Mouse (Mus musculus) midbrain, embryonic 14.5 days (tissue): Measurements from ENCODE around the gene Ptger1. TPM values are rescaled to one million over a fixed set of nuclear protein-coding genes. Genes with fewer than 3 reads are reported as not detected.
A peak's percentile ranks its signal among the peaks of the same experiment; 100 is the strongest.

Source experiments
- ATAC-seq: fragments of 200-750 bp; cut with Nextera tagmentation; 2 replicates; pipeline ENCODE4 v1.8.0; 2017; ENCODE audit warnings: moderate number of reproducible peaks, moderate library complexity; ENCODE audit not compliant: low FRiP score, low TSS enrichment
- DNase-seq: peaks from one replicate; pipeline ENCODE4 v3.0.0-alpha.2; 2015
- H3K27ac ChIP-seq: fragments of 300-500 bp; sonication (generic); replicated peaks from 2 replicates; pipeline ENCODE4 v1.5.1; 2014; ENCODE audit warnings: mild to moderate bottlenecking, low read depth, low read length, moderate library complexity
- H3K27me3 ChIP-seq: fragments of 300-500 bp; sonication (generic); 2 replicates; pipeline ENCODE4 v1.6.1; 2014; ENCODE audit warnings: low read length, control low read depth, mixed read lengths; ENCODE audit not compliant: control insufficient read depth, insufficient read depth
- H3K36me3 ChIP-seq: fragments of 300-500 bp; sonication (generic); 2 replicates; pipeline ENCODE4 v1.6.1; 2014; ENCODE audit warnings: low read length, control low read depth; ENCODE audit not compliant: control insufficient read depth, insufficient read depth
- H3K4me1 ChIP-seq: fragments of 300-500 bp; sonication (generic); 2 replicates; pipeline ENCODE4 v1.6.1; 2014; ENCODE audit warnings: mild to moderate bottlenecking, antibody characterized with exemption, low read length, control low read depth; ENCODE audit not compliant: control insufficient read depth, insufficient read depth
- H3K4me2 ChIP-seq: fragments of 300-500 bp; sonication (generic); 2 replicates; pipeline ENCODE4 v1.6.1; 2014; ENCODE audit warnings: mild to moderate bottlenecking, low read length, moderate library complexity
- H3K4me3 ChIP-seq: fragments of 300-500 bp; sonication (generic); replicated peaks from 2 replicates; pipeline ENCODE4 v1.5.1; 2014; ENCODE audit warnings: low read depth, low read length
- H3K9ac ChIP-seq: fragments of 300-500 bp; sonication (generic); replicated peaks from 2 replicates; pipeline ENCODE4 v1.6.1; 2014; ENCODE audit warnings: mild to moderate bottlenecking, low read length, moderate library complexity
- H3K9me3 ChIP-seq: fragments of 300-500 bp; sonication (generic); 2 replicates; pipeline ENCODE4 v1.6.1; 2016; ENCODE audit warnings: low read length, control low read depth, mixed read lengths; ENCODE audit not compliant: control insufficient read depth
- WGBS: fragments of 180-500 bp; shearing (Covaris S2); extraction: QIAGEN DNeasy Blood & Tissue Kit; methylation state at CpG from one replicate; pipeline ENCODE4 v1.1.7; 2014; 5-methylcytosine and 5-hydroxymethylcytosine counted together
- polyA plus RNA-seq: library from polyadenylated mRNA; unstranded; fragments of >200 nt; fragmentation: Nextera tagmentation; extraction: Ambion mirVana; gene quantifications from 2 replicates; pipeline ENCODE4 v1.2.1, GENCODE M21; 2014

The Ptger1 gene
- polyA plus RNA-seq, result 0.72 and 1.3 TPM in 2 replicates

GRCm38 (mm10) chr8:83665969-83666865, at the start of gene Ptger1:
TSS of gene Ptger1 (plus strand) at chr8:83666678.
- no peaks in the 10 kb centered on the region for H3K9me3 ChIP-seq
- peaks cover 29% of the 10 kb centered on the region for H3K4me1 ChIP-seq
- no peak within 1 kb of the TSS for H3K4me3 ChIP-seq
- H3K9ac ChIP-seq, result no peak within 1 kb of the TSS; the same call in 1 of the 2 replicates
- no peaks in the 10 kb centered on the region for H3K27me3 ChIP-seq
- ATAC-seq (no peak), DNase-seq (peak; percentile 23)
- H3K4me2 ChIP-seq, result no peak within 1 kb of the TSS
- H3K36me3 ChIP-seq, result peaks cover 31% of the 10 kb centered on the region
- 39% methylated on average over 14 of the region's 14 CpGs for WGBS
- H3K27ac ChIP-seq, result no peak within 1 kb of the TSS

DNA sequence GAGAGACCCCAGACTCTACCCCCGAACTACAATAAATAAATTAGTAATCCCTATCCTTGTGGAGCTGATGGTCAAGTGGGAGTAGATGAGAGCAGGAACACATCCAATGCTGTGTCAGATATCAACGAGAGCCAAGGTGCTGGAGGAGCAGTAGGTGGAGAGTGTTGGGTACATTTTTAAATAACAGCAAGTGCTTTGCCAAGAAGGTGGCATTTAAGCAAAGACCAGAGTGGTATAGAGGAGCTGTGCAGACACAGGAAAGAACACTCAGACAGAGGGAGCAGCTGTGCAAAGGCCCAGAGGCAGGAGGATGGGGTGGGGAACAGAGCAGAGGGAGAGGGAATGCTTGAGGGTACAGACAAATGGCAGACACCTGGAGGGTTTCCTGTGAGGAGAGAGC, 49.4 kb upstream of the Ptger1 start:
- DNase-seq, result no peak

GRCm38 (mm10) chr8:83618566-83618965, 47.9 kb upstream of the Ptger1 start:
- Histone ChIP-seq H3K4me3 (no peak overlapping the region), H3K9me3 (no peaks in the 10 kb centered on the region), H3K4me1 (no peaks in the 10 kb centered on the region), H3K4me2 (no peak overlapping the region), H3K9ac (no peak overlapping the region), H3K27ac (no peak overlapping the region), H3K36me3 (peaks cover 8% of the 10 kb centered on the region), H3K27me3 (no peaks in the 10 kb centered on the region)
- ATAC-seq, result no peak
- WGBS, result 97% methylated on average over 2 of the region's 2 CpGs
- DNase-seq, result no peak

More for the DNA sequence above, 49.4 kb upstream of the Ptger1 start:
- H3K36me3 ChIP-seq, result peaks cover 22% of the 10 kb centered on the region
- no peak overlapping the region for H3K4me3 ChIP-seq
- no peak overlapping the region for H3K27ac ChIP-seq
- no peak overlapping the region for H3K9ac ChIP-seq
- ATAC-seq, result no peak
- no peak overlapping the region for H3K4me2 ChIP-seq
- no peaks in the 10 kb centered on the region for H3K4me1 ChIP-seq
- no peaks in the 10 kb centered on the region for H3K9me3 ChIP-seq
- 89% methylated on average over 2 of the region's 2 CpGs for WGBS
- H3K27me3 ChIP-seq, result no peaks in the 10 kb centered on the region

DNA sequence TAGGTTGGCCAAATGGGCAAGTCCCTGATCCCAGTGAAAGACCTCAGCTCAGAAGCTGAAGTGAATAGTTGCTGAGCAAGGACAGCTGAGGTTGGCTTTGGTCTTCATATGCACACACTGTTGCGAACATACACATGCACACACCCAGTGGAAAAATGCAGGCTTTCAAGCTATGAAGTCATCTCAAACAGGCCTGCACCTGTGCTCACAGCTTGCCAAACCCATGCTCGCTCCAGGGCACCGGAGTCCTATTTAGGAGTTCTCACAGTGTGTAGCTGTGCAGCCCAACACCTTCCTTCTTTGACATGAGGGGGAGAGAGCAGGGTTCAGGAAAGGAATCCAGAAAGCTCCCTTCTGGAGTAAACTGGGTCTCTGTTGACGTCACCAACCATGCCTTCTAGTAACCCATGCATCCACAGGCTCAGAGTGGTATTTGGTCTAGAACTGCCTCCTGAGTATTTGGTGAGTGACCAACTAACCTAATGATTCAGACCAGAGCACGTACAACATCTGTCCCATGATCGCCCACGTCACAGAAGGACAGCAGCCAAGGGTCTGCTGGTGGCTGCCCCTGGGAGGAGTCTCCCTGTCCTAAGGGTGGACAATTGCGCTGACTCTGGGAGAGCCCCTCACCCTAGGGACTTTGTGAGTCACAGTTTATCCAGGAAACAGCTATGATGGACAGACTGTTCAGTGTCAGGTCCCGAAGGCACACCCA, 46.8 kb upstream of the Ptger1 start:
- Histone ChIP-seq H3K4me1 (no peaks in the 10 kb centered on the region), H3K9ac (no peak overlapping the region), H3K27me3 (no peaks in the 10 kb centered on the region), H3K9me3 (no peaks in the 10 kb centered on the region), H3K4me2 (no peak overlapping the region), H3K27ac (no peak overlapping the region), H3K36me3 (no peaks in the 10 kb centered on the region), H3K4me3 (no peak overlapping the region)
- DNase-seq, result no peak
- 92% methylated on average over 9 of the region's 9 CpGs for WGBS
- no peak for ATAC-seq

DNA sequence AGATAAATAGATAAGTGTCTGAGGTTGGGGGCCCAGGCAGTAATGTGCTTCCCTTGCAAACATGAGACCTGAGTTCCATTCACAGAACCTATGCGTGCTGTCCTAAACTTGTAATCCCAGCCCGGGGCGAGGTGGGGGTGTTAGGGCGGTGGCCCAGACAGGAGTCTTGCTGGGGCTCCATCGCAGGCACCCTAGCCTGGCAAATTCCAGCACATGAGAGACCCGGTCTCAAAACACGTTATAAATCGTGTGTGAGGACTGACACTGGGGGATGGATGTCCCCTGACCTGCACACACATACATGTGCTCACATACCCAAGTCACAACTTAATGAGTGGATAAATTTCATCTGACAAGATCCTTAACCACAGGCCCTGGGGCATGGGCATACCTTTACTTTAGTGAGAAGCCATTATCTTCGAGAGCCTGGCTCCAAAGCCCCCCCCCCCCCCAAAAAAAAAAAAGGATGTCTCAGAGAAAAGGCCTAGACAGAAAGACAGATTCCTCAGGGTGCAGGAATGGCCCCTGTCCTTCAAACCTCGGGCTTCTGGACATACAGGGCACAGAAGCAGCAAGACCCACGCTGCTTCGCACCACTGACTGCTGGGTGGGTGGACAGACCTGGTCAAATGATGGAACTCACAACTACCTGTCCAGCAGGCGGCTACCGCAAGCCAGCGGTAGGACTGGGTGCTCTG, 44.6 kb upstream of the Ptger1 start:
- no peaks in the 10 kb centered on the region for H3K9me3 ChIP-seq
- no peak for DNase-seq
- peak; percentile 64 for ATAC-seq
- no peak overlapping the region for H3K27ac ChIP-seq
- H3K4me3 ChIP-seq, result peak overlapping the region; percentile 32
- H3K27me3 ChIP-seq, result no peaks in the 10 kb centered on the region
- no peaks in the 10 kb centered on the region for H3K4me1 ChIP-seq
- no peaks in the 10 kb centered on the region for H3K36me3 ChIP-seq
- 53% methylated on average over 15 of the region's 15 CpGs for WGBS
- peak overlapping the region; percentile 68 for H3K4me2 ChIP-seq
- H3K9ac ChIP-seq, result peak overlapping the region; percentile 48

DNA sequence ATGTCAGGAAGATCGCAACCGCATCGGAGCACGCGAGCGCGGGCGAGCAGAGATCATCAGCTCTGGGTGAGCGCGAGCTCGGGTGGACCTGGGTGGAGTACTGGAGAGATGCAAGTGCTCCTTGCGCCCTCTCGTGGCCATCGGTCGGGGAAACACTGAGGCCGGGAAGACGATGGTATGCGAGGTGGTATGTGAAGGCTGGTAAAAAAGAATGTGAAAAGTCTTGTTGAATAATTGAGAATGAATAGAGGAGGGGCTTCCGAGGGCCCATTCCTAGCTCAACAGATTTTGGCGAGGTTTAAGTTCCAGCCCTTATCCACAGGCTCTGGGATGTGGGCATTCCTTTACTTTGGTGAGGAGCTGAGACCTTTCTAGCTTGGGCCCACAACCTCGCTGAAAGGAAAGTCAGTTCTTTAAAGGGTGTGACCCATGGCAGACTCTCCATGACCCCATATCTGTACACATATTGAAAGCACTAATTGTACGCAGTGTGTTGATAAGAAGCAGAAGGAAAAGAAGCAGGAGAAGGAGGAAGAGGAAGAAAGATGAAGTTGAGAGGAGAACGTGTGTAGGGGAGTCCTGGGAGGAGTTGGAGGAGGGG, 44.0 kb upstream of the Ptger1 start:
- Histone ChIP-seq H3K36me3 (no peaks in the 10 kb centered on the region), H3K4me1 (no peaks in the 10 kb centered on the region), H3K4me2 (peak overlapping the region; percentile 68), H3K4me3 (peak overlapping the region; percentile 32), H3K27me3 (no peaks in the 10 kb centered on the region), H3K9ac (peak overlapping the region; percentile 48), H3K9me3 (no peaks in the 10 kb centered on the region), H3K27ac (no peak overlapping the region)
- peak; percentile 93 for DNase-seq
- WGBS, result 12% methylated on average over 23 of the region's 23 CpGs
- ATAC-seq, result peak; percentile 91

- no peak for ATAC-seq
- Histone ChIP-seq H3K4me1 (no peaks in the 10 kb centered on the region), H3K36me3 (no peaks in the 10 kb centered on the region), H3K27ac (no peak overlapping the region), H3K9me3 (no peaks in the 10 kb centered on the region), H3K27me3 (no peaks in the 10 kb centered on the region), H3K9ac (no peak overlapping the region), H3K4me2 (no peak overlapping the region), H3K4me3 (no peak overlapping the region)
- WGBS, result 88% methylated on average over 7 of the region's 7 CpGs
- no peak for DNase-seq
Observed at GRCm38 (mm10) chr8:83623549-83623948, 42.9 kb upstream of the Ptger1 start.

- WGBS, result 38% methylated on average over 3 of the region's 3 CpGs
- H3K36me3 ChIP-seq, result no peaks in the 10 kb centered on the region
- H3K9ac ChIP-seq, result no peak overlapping the region
- H3K4me3 ChIP-seq, result no peak overlapping the region
- no peaks in the 10 kb centered on the region for H3K9me3 ChIP-seq
- no peaks in the 10 kb centered on the region for H3K4me1 ChIP-seq
- ATAC-seq (no peak), DNase-seq (peak; percentile 72)
- no peak overlapping the region for H3K4me2 ChIP-seq
- H3K27ac ChIP-seq, result no peak overlapping the region
- H3K27me3 ChIP-seq, result no peaks in the 10 kb centered on the region
Observed at GRCm38 (mm10) chr8:83624739-83625138, 41.7 kb upstream of the Ptger1 start.
